Comparison of ENCODE assay signal across 38 mouse cellular contexts in the genomic region with DNA sequence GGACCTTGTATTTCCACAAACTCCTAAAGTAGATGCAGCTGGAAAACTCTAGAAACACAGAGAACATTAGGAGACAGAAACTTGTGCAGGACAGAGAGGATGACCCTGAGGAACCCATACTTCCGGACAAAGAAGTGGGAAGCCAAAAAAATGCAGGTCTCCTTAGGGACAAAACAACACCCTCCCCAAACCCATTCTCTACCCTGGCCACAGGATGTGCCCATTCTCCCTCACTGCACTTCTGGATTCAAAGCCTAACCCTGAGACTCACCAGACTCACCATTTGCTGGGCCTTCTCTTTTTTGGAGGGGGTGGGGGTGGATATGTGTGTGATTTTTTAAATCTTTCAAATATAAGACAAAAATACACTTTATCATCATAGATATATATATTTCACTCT. TPM values are rescaled to one million over a fixed set of nuclear protein-coding genes. Genes with fewer than 3 reads are reported as not detected.
"Had no signal": no experiment of that assay in that cellular context is flagged by ENCODE, and none has a peak within 500 bp of the region (broad histone marks: within the 10 kb centered on the region; RNA-seq: fewer than 3 reads in every experiment).

No protein-coding gene starts in this region.

- H3K9ac ChIP-seq: heart, embryonic 12.5 days; hindbrain, embryonic 14.5 days; intestine, embryonic 15.5 days; limb, embryonic 12.5 days; liver, embryonic 13.5 days had no signal

- ATAC-seq: hindbrain, embryonic 16.5 days; inflammation-experienced regulatory T-cells, adult 6 months; intestine, embryonic 15.5 days; intestine, postnatal 0 days had no signal

- H3K4me2 ChIP-seq: heart, embryonic 12.5 days; hindbrain, embryonic 14.5 days; intestine, embryonic 15.5 days; limb, embryonic 12.5 days; liver, embryonic 11.5 days; liver, embryonic 13.5 days had no signal

- H3K4me3 ChIP-seq: gastrocnemius, adult 2 months; heart, embryonic 10.5 days; heart, embryonic 12.5 days; hindbrain, embryonic 10.5 days; intestine, embryonic 15.5 days; layer of hippocampus, adult 2 months; left cerebral cortex, adult 2 months; limb, embryonic 10.5 days; limb, embryonic 12.5 days; liver, embryonic 13.5 days had no signal

- H3K9me3 ChIP-seq: heart, embryonic 10.5 days; heart, embryonic 12.5 days; hindbrain, embryonic 10.5 days; intestine, embryonic 15.5 days; limb, embryonic 10.5 days; limb, embryonic 12.5 days; liver, embryonic 13.5 days had no signal

- DNase-seq: gastrocnemius, adult 2 months; gastrocnemius, postnatal 10 days; gastrocnemius, postnatal 25 days; heart, adult 18-20 months; heart, postnatal 10 days; heart, postnatal 4 days; kidney, adult 18-20 months; kidney, adult 8-10 months; kidney, postnatal 10 days; kidney, postnatal 25 days; liver; liver, embryonic 13.5 days had no signal

- H3K4me1 ChIP-seq: liver, embryonic 13.5 days had no signal

- H3K27ac ChIP-seq: gastrocnemius, adult 2 months; heart, embryonic 10.5 days; hindbrain, embryonic 10.5 days; hindbrain, embryonic 14.5 days; intestine, embryonic 15.5 days; layer of hippocampus, adult 2 months; left cerebral cortex, adult 2 months; limb, embryonic 10.5 days; limb, embryonic 12.5 days; liver, embryonic 13.5 days had no signal

- H3K36me3 ChIP-seq: heart, embryonic 10.5 days; heart, embryonic 12.5 days; hindbrain, embryonic 10.5 days; intestine, embryonic 15.5 days; limb, embryonic 10.5 days; limb, embryonic 12.5 days; liver, embryonic 13.5 days had no signal

RNA-seq across cellular contexts. Expression of a gene that starts 5.7 kb away (rescaled TPM):
- total RNA-seq: gastrocnemius, adult 2 months; gastrocnemius, postnatal 10 days; gastrocnemius, postnatal 25 days; gastrocnemius, postnatal 4 days; granulocyte monocyte progenitor cell, adult 5-6 weeks; heart, adult 18-20 months; heart, adult 8-10 months; heart, postnatal 10 days; heart, postnatal 25 days; heart, postnatal 4 days had no signal
- polyA plus RNA-seq: heart, embryonic 10.5 days; heart, embryonic 12.5 days; heart, embryonic 14.5 days; heart, embryonic 16.5 days; hindbrain, embryonic 14.5 days; hindbrain, embryonic 16.5 days; inflammation-experienced regulatory T-cells, adult 6 months; intestine, embryonic 15.5 days; intestine, postnatal 0 days; kidney, embryonic 14.5 days; kidney, embryonic 16.5 days; limb, embryonic 10.5 days; limb, embryonic 12.5 days; liver, embryonic 11.5 days; liver, embryonic 13.5 days had no signal

RNA-seq across cellular contexts. Expression of a gene that starts 54.9 kb away (rescaled TPM):
- total RNA-seq: gastrocnemius, adult 2 months; gastrocnemius, postnatal 10 days; gastrocnemius, postnatal 25 days; gastrocnemius, postnatal 4 days; granulocyte monocyte progenitor cell, adult 5-6 weeks; heart, adult 18-20 months; heart, adult 8-10 months; heart, postnatal 10 days; heart, postnatal 25 days; heart, postnatal 4 days; layer of hippocampus, adult 2 months; layer of hippocampus, postnatal 10 days; layer of hippocampus, postnatal 25 days; left cerebral cortex, adult 2 months; left cerebral cortex, postnatal 14 days; left cerebral cortex, postnatal 36 days had no signal
- polyA plus RNA-seq: heart, embryonic 10.5 days; heart, embryonic 12.5 days; heart, embryonic 14.5 days; heart, embryonic 16.5 days; hindbrain, embryonic 10.5 days; hindbrain, embryonic 14.5 days; inflammation-experienced regulatory T-cells, adult 6 months; intestine, embryonic 15.5 days; intestine, postnatal 0 days; kidney, embryonic 14.5 days; kidney, embryonic 16.5 days; limb, embryonic 10.5 days; limb, embryonic 12.5 days; limb, embryonic 14.5 days; liver, embryonic 11.5 days; liver, embryonic 13.5 days had no signal
